Mouse (Mus musculus) ZHBTc4 (cell line): ENCODE data around the gene Ccl20.

Source experiments
- DNase-seq: peaks from one replicate; pipeline ENCODE4 v3.0.0-alpha.2; 2011; ENCODE audit warnings: low read depth, low spot score

The Ccl20 gene

GRCm38 (mm10) chr1:83138721-83139120 lies 22.2 kb downstream of the Ccl20 start:
- peak; percentile 25 for DNase-seq

- no peak for DNase-seq
Measured at GRCm38 (mm10) chr1:83141510-83141909, 24.9 kb downstream of the Ccl20 start.

- peak; percentile 4 for DNase-seq
Measured at GRCm38 (mm10) chr1:83142055-83142454, 25.5 kb downstream of the Ccl20 start.

- no peak for DNase-seq
Measured at GRCm38 (mm10) chr1:83146547-83146946, 30.0 kb downstream of the Ccl20 start.

- DNase-seq: peak; percentile 23
Measured at GRCm38 (mm10) chr1:83150227-83150626, 33.7 kb downstream of the Ccl20 start.

GRCm38 (mm10) chr1:83152961-83153360 lies 36.4 kb downstream of the Ccl20 start:
- DNase-seq: no peak

- no peak for DNase-seq
Measured at GRCm38 (mm10) chr1:83156876-83157275, 40.3 kb downstream of the Ccl20 start.

- peak; percentile 72 for DNase-seq
Measured at GRCm38 (mm10) chr1:83159603-83160002, 43.0 kb downstream of the Ccl20 start, which contains the start of gene Daw1. Gene Daw1 (plus strand): TSS chr1:83159752.

GRCm38 (mm10) chr1:83161658-83162057 lies 45.1 kb downstream of the Ccl20 start:
- no peak for DNase-seq

GRCm38 (mm10) chr1:83164027-83164426 lies 47.5 kb downstream of the Ccl20 start:
- DNase-seq: no peak
